14 mouse cellular contexts compared by ENCODE assay signal in the genomic region with DNA sequence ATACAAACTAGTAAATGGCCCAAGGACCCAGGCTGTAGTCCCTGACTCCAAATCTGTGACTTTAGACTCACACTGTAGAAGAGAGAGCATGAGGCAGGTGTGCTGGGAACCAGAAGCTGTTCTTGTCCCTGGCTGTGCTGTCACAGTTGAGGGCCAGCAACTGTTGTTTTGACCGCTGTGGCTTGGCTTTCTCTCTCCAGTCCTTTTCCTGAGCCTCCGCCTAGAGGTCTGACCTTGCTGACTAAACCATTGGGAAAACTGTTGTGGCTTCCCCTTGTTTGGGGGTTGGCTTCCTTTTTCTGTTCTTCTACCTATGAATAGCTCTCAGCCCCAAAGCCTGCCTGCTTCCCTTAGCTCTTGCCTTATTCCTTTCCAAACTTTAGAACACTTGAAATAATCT.
DNase-seq lines count a peak whose midpoint lies in the region; ATAC-seq and TF ChIP-seq lines count a peak whose summit lies in the region.
"Had no signal": no experiment of that assay in that cellular context is flagged by ENCODE, and none has a peak within 500 bp of the region (broad histone marks: within the 10 kb centered on the region; RNA-seq: fewer than 3 reads in every experiment).

No protein-coding gene starts in this region.

- 69% methylated on average over 2 of the region's 2 CpGs for WGBS in lung, embryonic 14.5 days

- no peaks in the 10 kb centered on the region for H3K9me3 ChIP-seq in lung, embryonic 14.5 days (ENCODE audit: low read depth, low read length)
- H3K9me3 ChIP-seq: intestine, embryonic 15.5 days; lung, embryonic 15.5 days had no signal

- no peak overlapping the region for H3K4me2 ChIP-seq in lung, embryonic 14.5 days
- H3K4me2 ChIP-seq: intestine, embryonic 15.5 days; lung, embryonic 15.5 days had no signal

- no peak overlapping the region for H3K4me3 ChIP-seq in lung, embryonic 14.5 days (ENCODE audit: low read depth, low read length)
- no peak overlapping the region for H3K4me3 ChIP-seq in embryonic fibroblast, embryonic 13.5 days (ENCODE audit: insufficient read depth, low read length)
- H3K4me3 ChIP-seq: intestine, embryonic 15.5 days; lung, embryonic 15.5 days; myocyte had no signal

- DNase-seq in heart, adult 18-20 months: peak; percentile 36 to 63
- no peak for DNase-seq in heart, postnatal 25 days (ENCODE audit: low spot score)
- peak; percentile 24 for DNase-seq in lung, embryonic 14.5 days
- DNase-seq in lung, postnatal 10 days: no peak
- DNase-seq in heart, postnatal 36 days: peak; percentile 18 to 24
- DNase-seq: cerebellum, adult 8-10 months; kidney, postnatal 10 days; right cerebral cortex, postnatal 4 days; thymus, adult 18-20 months had no signal

- TF ChIP-seq CTCF in lung, embryonic 14.5 days (IDR thresholded peaks at IDR 0.05; ENCODE audit: low read depth): no peak
- no peak for TF ChIP-seq CTCF in embryonic fibroblast, embryonic 13.5 days (IDR thresholded peaks at IDR 0.05; ENCODE audit: borderline replicate concordance, insufficient read depth, low read length)

- TF ChIP-seq POLR2A in embryonic fibroblast, embryonic 13.5 days (IDR thresholded peaks at IDR 0.05; ENCODE audit: low read depth, low read length): no peak

- peaks cover 15% of the 10 kb centered on the region for H3K27me3 ChIP-seq in lung, embryonic 14.5 days (ENCODE audit: insufficient read depth, low read length)
- H3K27me3 ChIP-seq: intestine, embryonic 15.5 days had no signal

- H3K9ac ChIP-seq in lung, embryonic 14.5 days: no peak overlapping the region
- H3K9ac ChIP-seq: intestine, embryonic 15.5 days; lung, embryonic 15.5 days had no signal

- H3K36me3 ChIP-seq in lung, embryonic 14.5 days (ENCODE audit: insufficient read depth): no peaks in the 10 kb centered on the region
- H3K36me3 ChIP-seq: intestine, embryonic 15.5 days; lung, embryonic 15.5 days had no signal

- ATAC-seq in lung, embryonic 14.5 days (ENCODE audit: insufficient read depth): no peak
- no peak for ATAC-seq in erythroblast, adult 5-6 weeks (replicated peaks; ENCODE audit: low FRiP score, poor library complexity, severe bottlenecking)
- ATAC-seq: intestine, embryonic 15.5 days had no signal

- peaks cover 15% of the 10 kb centered on the region for H3K4me1 ChIP-seq in lung, embryonic 14.5 days (ENCODE audit: insufficient read depth)
- H3K4me1 ChIP-seq in embryonic fibroblast, embryonic 13.5 days (ENCODE audit: control insufficient read depth, insufficient read depth, low read length): peaks cover 21% of the 10 kb centered on the region

- intact Hi-C loops in heart, postnatal 25 days (cut with DNase I): no loop called here
- intact Hi-C loops in heart, postnatal 36 days (cut with DNase I): loop anchor here (5.0 kb wide), 1 partner anchor 36 kb away; no protein-coding TSS in a partner anchor

- H3K27ac ChIP-seq in lung, embryonic 14.5 days (ENCODE audit: low read depth): no peak overlapping the region
- H3K27ac ChIP-seq in embryonic fibroblast, embryonic 13.5 days (ENCODE audit: insufficient read depth, low read length): peak overlapping the region; percentile 3; the same call in 1 of the 2 replicates
- H3K27ac ChIP-seq: intestine, embryonic 15.5 days; lung, embryonic 15.5 days had no signal

Comparison
In these comparisons a context has a peak if more than half of its experiments do, and no peak if none do; other contexts are left out.
1. DNase-seq: peak in heart, adult 18-20 months (2 of 2), lung, embryonic 14.5 days (single experiment) and heart, postnatal 36 days (2 of 2); none in heart, postnatal 25 days (single experiment) and lung, postnatal 10 days (single experiment).